Mouse (Mus musculus) midbrain, embryonic 11.5 days (tissue): Measurements from ENCODE around the gene Spata2l. TPM values are rescaled to one million over a fixed set of nuclear protein-coding genes. Genes with fewer than 3 reads are reported as not detected.
"Not testable (repeated sequence)": the region's sequence is repeated elsewhere in the genome, so short reads cannot be mapped to it uniquely, and the experiment has no call there.

Experiments used
- ATAC-seq: fragments of 200-750 bp; cut with Nextera tagmentation; 2 replicates; pipeline ENCODE4 v1.8.0; 2017; ENCODE audit warnings: moderate TSS enrichment, moderate library complexity; ENCODE audit not compliant: low FRiP score
- DNase-seq: peaks from one replicate; pipeline ENCODE4 v3.0.0; 2015; ENCODE audit warnings: low spot score; ENCODE audit errors: missing footprints
- H3K27ac ChIP-seq: fragments of 300-500 bp; sonication (generic); 2 replicates; pipeline ENCODE4 v1.5.1; 2014; ENCODE audit warnings: low read depth, low read length
- H3K27me3 ChIP-seq: fragments of 300-500 bp; sonication (generic); 2 replicates; pipeline ENCODE4 v1.6.1; 2014; ENCODE audit warnings: mild to moderate bottlenecking, low read length, moderate library complexity, mixed read lengths; ENCODE audit not compliant: control insufficient read depth, insufficient read depth
- H3K36me3 ChIP-seq: fragments of 300-500 bp; sonication (generic); 2 replicates; pipeline ENCODE4 v1.6.1; 2014; ENCODE audit warnings: mild to moderate bottlenecking, low read length, moderate library complexity, mixed read lengths; ENCODE audit not compliant: control insufficient read depth, insufficient read depth
- H3K4me1 ChIP-seq: fragments of 300-500 bp; sonication (generic); 2 replicates; pipeline ENCODE4 v1.6.1; 2014; ENCODE audit warnings: low read length; ENCODE audit not compliant: control insufficient read depth, insufficient read depth
- H3K4me2 ChIP-seq: fragments of 300-500 bp; sonication (generic); 2 replicates; pipeline ENCODE4 v1.6.1; 2014; ENCODE audit warnings: mild to moderate bottlenecking, moderate library complexity
- H3K4me3 ChIP-seq: fragments of 300-500 bp; sonication (generic); 2 replicates; pipeline ENCODE4 v1.5.1; 2014; ENCODE audit warnings: low read depth, low read length
- H3K9ac ChIP-seq: fragments of 300-500 bp; sonication (generic); 2 replicates; pipeline ENCODE4 v1.6.1; 2014; ENCODE audit warnings: low read length
- H3K9me3 ChIP-seq: fragments of 300-500 bp; sonication (generic); 2 replicates; pipeline ENCODE4 v1.6.1; 2016; ENCODE audit warnings: low read length; ENCODE audit not compliant: control insufficient read depth
- WGBS: fragments of 180-500 bp; shearing (Covaris S2); extraction: QIAGEN DNeasy Blood & Tissue Kit; methylation state at CpG from one replicate; pipeline ENCODE4 v1.1.7; 2014; 5-methylcytosine and 5-hydroxymethylcytosine counted together
- polyA plus RNA-seq: library from polyadenylated mRNA; unstranded; fragments of >200 nt; fragmentation: Nextera tagmentation; extraction: Ambion mirVana; gene quantifications from 2 replicates; pipeline ENCODE4 v1.2.1, GENCODE M21; 2014

Spata2l gene
- polyA plus RNA-seq, 1 experiment from 2014 or later = 1.2 TPM

GRCm38 (mm10) chr8:123220917-123221316 is 15.1 kb downstream of the Spata2l start:
- Histone ChIP-seq H3K4me3 (no peak overlapping the region), H3K27me3 (no peaks in the 10 kb centered on the region), H3K4me2 (no peak overlapping the region), H3K4me1 (peaks cover 10% of the 10 kb centered on the region), H3K27ac (no peak overlapping the region), H3K9me3 (no peaks in the 10 kb centered on the region), H3K36me3 (no peaks in the 10 kb centered on the region), H3K9ac (no peak overlapping the region)
- 96% methylated on average over 1 of the region's 1 CpGs for WGBS
- no peak for DNase-seq
- ATAC-seq = no peak

GRCm38 (mm10) chr8:123215430-123215829 is 20.6 kb downstream of the Spata2l start:
- no peak overlapping the region for H3K4me3 ChIP-seq
- no peaks in the 10 kb centered on the region for H3K27me3 ChIP-seq
- DNase-seq (no peak), ATAC-seq (no peak)
- no peak overlapping the region for H3K27ac ChIP-seq
- H3K36me3 ChIP-seq = no peaks in the 10 kb centered on the region
- H3K4me1 ChIP-seq = peaks cover 16% of the 10 kb centered on the region
- WGBS = 81% methylated on average over 3 of the region's 3 CpGs
- no peak overlapping the region for H3K4me2 ChIP-seq
- H3K9me3 ChIP-seq = no peaks in the 10 kb centered on the region
- H3K9ac ChIP-seq = no peak overlapping the region

- peak overlapping the region; percentile 89 for H3K4me3 ChIP-seq
- 22% methylated on average over 22 of the region's 22 CpGs for WGBS
- peak overlapping the region; percentile 74 for H3K4me2 ChIP-seq
- no peak for DNase-seq
- ATAC-seq = no peak
- peak overlapping the region; percentile 62; the same call in 1 of the 2 replicates for H3K27ac ChIP-seq
- no peaks in the 10 kb centered on the region for H3K9me3 ChIP-seq
- H3K36me3 ChIP-seq = peaks cover 7% of the 10 kb centered on the region
- H3K27me3 ChIP-seq = no peaks in the 10 kb centered on the region
- peaks cover 16% of the 10 kb centered on the region for H3K4me1 ChIP-seq
- H3K9ac ChIP-seq = peak overlapping the region; percentile 71
Observed at GRCm38 (mm10) chr8:123213118-123213772, 22.8 kb downstream of the Spata2l start.

- Histone ChIP-seq H3K27me3 (no peaks in the 10 kb centered on the region), H3K4me3 (peak within 1 kb of the TSS; percentile 89), H3K36me3 (peaks cover 13% of the 10 kb centered on the region), H3K27ac (peak within 1 kb of the TSS; percentile 62; the same call in 1 of the 2 replicates), H3K4me1 (peaks cover 16% of the 10 kb centered on the region), H3K9me3 (no peaks in the 10 kb centered on the region), H3K9ac (peak within 1 kb of the TSS; percentile 92), H3K4me2 (peak within 1 kb of the TSS; percentile 74)
- WGBS = 1% methylated on average over 76 of the region's 76 CpGs
- DNase-seq (peak; percentile 99), ATAC-seq (peak; percentile 98)
Observed at GRCm38 (mm10) chr8:123212321-123213117, 23.5 kb downstream of the Spata2l start, which contains the start of the genes Chmp1a and Spata33. Chmp1a (minus strand) TSS chr8:123212763. Spata33 (plus strand) TSS chr8:123212832.

- Histone ChIP-seq H3K9me3 (no peaks in the 10 kb centered on the region), H3K4me2 (peak overlapping the region; percentile 74), H3K27me3 (no peaks in the 10 kb centered on the region), H3K4me3 (peak overlapping the region; percentile 89), H3K9ac (peak overlapping the region; percentile 92), H3K4me1 (peaks cover 16% of the 10 kb centered on the region), H3K36me3 (peaks cover 18% of the 10 kb centered on the region), H3K27ac (no peak overlapping the region)
- DNase-seq = no peak
- WGBS = 58% methylated on average over 10 of the region's 10 CpGs
- no peak for ATAC-seq
Observed at GRCm38 (mm10) chr8:123211876-123212275, 24.2 kb downstream of the Spata2l start.

- no peak for ATAC-seq
- 85% methylated on average over 3 of the region's 3 CpGs for WGBS
- no peaks in the 10 kb centered on the region for H3K9me3 ChIP-seq
Observed at GRCm38 (mm10) chr8:123203571-123203970, 32.5 kb downstream of the Spata2l start.

GRCm38 (mm10) chr8:123202288-123202687 is 33.7 kb downstream of the Spata2l start:
- H3K9ac ChIP-seq = no peak overlapping the region

More at GRCm38 (mm10) chr8:123203571-123203970, 32.5 kb downstream of the Spata2l start:
- no peak overlapping the region for H3K4me2 ChIP-seq
- no peaks in the 10 kb centered on the region for H3K4me1 ChIP-seq
- DNase-seq = no peak
- peaks cover 17% of the 10 kb centered on the region for H3K36me3 ChIP-seq
- H3K27ac ChIP-seq = no peak overlapping the region
- H3K9ac ChIP-seq = no peak overlapping the region
- H3K4me3 ChIP-seq = no peak overlapping the region
- H3K27me3 ChIP-seq = no peaks in the 10 kb centered on the region

GRCm38 (mm10) chr8:123199864-123200263 is 36.2 kb downstream of the Spata2l start:
- H3K9me3 ChIP-seq = no peaks in the 10 kb centered on the region
- 76% methylated on average over 14 of the region's 14 CpGs for WGBS
- no peak overlapping the region for H3K4me3 ChIP-seq
- ATAC-seq = no peak
- H3K4me1 ChIP-seq = no peaks in the 10 kb centered on the region
- DNase-seq = no peak
- H3K9ac ChIP-seq = no peak overlapping the region
- H3K27ac ChIP-seq = no peak overlapping the region
- no peaks in the 10 kb centered on the region for H3K27me3 ChIP-seq
- no peak overlapping the region for H3K4me2 ChIP-seq
- no peaks in the 10 kb centered on the region for H3K36me3 ChIP-seq

More at GRCm38 (mm10) chr8:123202288-123202687, 33.7 kb downstream of the Spata2l start:
- no peaks in the 10 kb centered on the region for H3K27me3 ChIP-seq
- peaks cover 8% of the 10 kb centered on the region for H3K36me3 ChIP-seq
- H3K4me1 ChIP-seq = no peaks in the 10 kb centered on the region
- peak; percentile 98 for DNase-seq
- no peak overlapping the region for H3K4me3 ChIP-seq
- no peak overlapping the region for H3K27ac ChIP-seq
- WGBS = 34% methylated on average over 5 of the region's 5 CpGs
- H3K9me3 ChIP-seq = no peaks in the 10 kb centered on the region
- ATAC-seq = no peak
- no peak overlapping the region for H3K4me2 ChIP-seq

- not testable (repeated sequence) for H3K4me3 ChIP-seq, ATAC-seq, H3K27me3 ChIP-seq, H3K27ac ChIP-seq, DNase-seq, H3K4me2 ChIP-seq, H3K9ac ChIP-seq, H3K36me3 ChIP-seq, H3K4me1 ChIP-seq, H3K9me3 ChIP-seq
- 79% methylated on average over 5 of the region's 5 CpGs for WGBS
Observed at GRCm38 (mm10) chr8:123197016-123197415, 39.0 kb downstream of the Spata2l start.
